Mouse (Mus musculus) layer of hippocampus, adult 18-20 months (tissue): ENCODE results near the gene Pin4. TPM values are rescaled to one million over a fixed set of nuclear protein-coding genes. Genes with fewer than 3 reads are reported as not detected.

Experiments used
- DNase-seq, 2 experiments: peaks; one replicate each; pipeline ENCODE4 v3.0.0; 2022; ENCODE audit warnings: low spot score in 2 of 2
- total RNA-seq, 2 experiments: library from RNA; stranded (reverse); gene quantifications; 2 replicates each; pipeline ENCODE4 v1.2.3; 2021

The Pin4 gene
- total RNA-seq, 2 experiments from 2014 or later: 27.1 to 28.3 TPM

DNA sequence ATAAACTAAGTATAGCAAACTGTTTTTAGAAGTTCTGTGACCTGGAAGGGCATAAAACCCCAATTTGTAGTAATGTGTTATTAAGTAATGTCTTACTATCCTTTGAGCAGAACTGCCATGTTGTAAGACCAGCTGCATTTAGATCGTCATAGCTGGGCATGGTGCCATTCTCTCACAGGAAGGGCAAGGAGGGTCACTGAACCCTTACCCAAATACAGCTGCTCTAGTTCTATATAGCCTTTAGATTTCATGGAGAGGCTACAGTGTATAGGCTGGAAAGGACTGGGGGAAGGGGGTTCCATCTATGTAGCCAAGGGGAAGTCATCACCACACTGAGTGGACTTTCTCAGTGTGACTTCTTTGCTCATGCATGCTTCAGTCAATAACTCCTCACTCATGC is 21.9 kb downstream of the Pin4 start:
- no peak for DNase-seq

GRCm38 (mm10) chrX:102156618-102157422 is 37.6 kb downstream of the Pin4 start, which contains the start of gene Ercc6l:
Gene Ercc6l, minus strand, starts transcription at chrX:102157091.
- peak; percentile 79 to 87 for DNase-seq

- no peak for DNase-seq
Observed at GRCm38 (mm10) chrX:102157423-102157791, 38.2 kb downstream of the Pin4 start.

DNA sequence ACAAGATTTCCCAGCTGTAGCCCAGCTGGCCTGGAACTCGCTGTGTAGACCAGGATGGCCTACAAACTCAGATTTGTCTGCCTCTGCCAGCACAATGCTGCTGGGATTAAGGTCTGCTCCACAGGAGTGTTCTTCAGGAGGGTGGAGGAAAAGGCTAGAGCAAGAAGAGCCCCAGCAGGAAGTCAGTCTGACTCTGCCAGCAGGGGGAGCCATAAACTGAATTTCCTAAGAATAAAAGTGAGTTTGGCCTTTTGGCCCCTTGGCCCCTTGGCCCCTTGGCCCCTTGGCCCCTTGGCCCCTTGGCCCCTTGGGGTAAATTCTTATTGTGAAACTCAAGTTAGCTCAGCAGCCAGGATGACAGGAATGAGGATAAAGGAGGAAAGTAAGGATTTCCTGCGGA is 40.5 kb downstream of the Pin4 start:
- DNase-seq: peak in 1 of 2 experiments; percentile 12

GRCm38 (mm10) chrX:102160528-102160927 is 41.3 kb downstream of the Pin4 start:
- no peak for DNase-seq

DNA sequence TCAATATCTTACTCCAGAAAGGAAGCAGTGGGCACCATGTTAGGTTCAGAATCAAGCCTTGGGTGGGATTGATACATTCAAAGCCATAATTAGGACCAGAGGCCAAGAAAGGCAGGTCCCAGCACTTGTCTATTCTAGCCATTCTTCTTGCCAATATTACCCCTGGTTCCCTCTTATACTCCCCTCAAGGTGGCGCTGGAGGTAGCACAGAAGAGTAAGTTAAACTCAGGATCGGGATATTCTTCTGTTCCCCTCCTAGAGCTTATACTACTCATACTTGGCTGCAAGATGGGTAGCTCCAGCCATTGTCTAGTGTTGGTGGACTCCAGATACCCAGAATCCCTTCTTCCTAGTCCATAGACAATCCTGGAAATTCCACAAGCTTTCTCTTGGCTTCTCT is 43.8 kb downstream of the Pin4 start:
- DNase-seq: peak in 1 of 2 experiments; percentile 12

DNA sequence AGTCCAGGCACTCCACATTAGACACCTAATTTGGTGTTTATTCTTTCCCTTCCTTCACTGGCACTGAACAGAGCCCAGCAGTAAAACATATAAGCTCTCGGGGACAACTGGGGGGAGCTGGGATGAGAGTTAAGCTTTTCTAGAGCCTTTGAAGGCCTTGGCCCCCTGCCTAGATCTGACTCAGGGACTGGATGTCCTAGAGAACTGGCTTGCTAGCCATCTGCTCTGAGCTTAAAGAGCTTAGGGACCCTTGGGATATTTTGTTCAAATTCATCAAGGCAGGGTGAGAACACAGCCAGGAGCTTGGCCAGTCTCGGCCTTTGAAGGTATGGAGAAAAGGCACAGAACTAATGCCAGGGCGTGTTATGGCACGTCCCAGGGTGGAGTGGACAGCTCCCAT is 44.3 kb downstream of the Pin4 start:
- DNase-seq: no peak

DNA sequence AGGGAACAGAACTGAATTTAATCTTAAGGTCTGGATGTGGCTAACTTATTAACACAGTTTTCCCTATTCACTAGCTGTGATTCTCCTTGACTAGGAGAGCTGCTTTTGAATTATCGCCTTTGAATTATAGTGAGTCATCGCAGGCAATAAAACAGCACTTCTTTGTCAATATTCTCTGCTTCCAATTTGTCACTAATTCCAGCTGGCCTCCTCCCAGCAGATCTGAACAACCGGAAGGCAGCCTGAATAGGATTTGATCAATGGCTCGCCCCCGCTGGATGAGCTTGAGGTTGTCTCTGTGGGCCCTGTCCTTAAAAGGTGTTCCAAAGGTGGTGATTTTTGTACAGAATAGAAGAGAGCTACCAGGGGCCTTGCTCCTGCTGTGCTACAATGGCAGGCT is 47.3 kb downstream of the Pin4 start:
- peak; percentile 16 to 66 for DNase-seq

DNA sequence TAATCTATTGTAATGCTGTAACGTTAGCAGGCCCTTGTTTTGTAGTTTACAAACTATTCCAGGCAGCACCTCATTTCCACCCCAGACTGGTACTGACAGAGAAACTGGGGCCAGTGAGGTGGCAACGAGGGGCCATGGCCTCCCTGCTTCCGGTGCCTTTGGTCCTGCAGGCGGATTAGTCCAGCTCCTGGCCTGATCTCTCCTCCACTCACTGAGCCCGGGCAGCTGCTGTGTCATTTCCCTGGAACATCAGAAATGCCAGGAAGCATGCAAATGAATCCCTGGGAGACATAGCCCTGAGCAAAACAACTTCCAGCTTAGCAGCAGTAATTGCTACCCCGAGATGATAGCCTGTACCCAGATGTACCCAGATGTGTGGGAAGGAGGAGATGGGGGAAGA is 47.7 kb downstream of the Pin4 start:
- DNase-seq: no peak

- no peak for DNase-seq
Observed at GRCm38 (mm10) chrX:102169724-102170123, 50.5 kb downstream of the Pin4 start.

DNA sequence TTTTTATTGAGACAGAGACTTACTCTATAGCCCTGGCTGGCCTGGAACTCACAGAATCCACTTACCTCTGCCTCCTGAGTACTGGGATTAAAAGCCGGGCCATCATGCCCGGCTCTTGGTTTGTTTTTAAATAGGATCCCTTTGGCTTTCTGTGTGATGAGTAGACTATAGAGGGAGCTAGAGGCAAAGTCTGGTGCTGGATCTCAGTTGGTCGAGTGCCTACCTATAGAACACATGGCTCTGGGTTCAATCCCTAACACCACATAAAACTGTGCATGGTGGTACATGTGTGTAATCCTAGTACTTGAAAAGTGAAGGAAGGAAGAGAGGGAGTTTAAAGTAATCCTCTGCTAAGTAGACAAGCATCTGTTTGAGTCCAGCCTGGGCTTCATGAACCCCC is 50.9 kb downstream of the Pin4 start:
- no peak for DNase-seq

- DNase-seq: no peak
Observed at GRCm38 (mm10) chrX:102170900-102171299, 51.7 kb downstream of the Pin4 start.

DNA sequence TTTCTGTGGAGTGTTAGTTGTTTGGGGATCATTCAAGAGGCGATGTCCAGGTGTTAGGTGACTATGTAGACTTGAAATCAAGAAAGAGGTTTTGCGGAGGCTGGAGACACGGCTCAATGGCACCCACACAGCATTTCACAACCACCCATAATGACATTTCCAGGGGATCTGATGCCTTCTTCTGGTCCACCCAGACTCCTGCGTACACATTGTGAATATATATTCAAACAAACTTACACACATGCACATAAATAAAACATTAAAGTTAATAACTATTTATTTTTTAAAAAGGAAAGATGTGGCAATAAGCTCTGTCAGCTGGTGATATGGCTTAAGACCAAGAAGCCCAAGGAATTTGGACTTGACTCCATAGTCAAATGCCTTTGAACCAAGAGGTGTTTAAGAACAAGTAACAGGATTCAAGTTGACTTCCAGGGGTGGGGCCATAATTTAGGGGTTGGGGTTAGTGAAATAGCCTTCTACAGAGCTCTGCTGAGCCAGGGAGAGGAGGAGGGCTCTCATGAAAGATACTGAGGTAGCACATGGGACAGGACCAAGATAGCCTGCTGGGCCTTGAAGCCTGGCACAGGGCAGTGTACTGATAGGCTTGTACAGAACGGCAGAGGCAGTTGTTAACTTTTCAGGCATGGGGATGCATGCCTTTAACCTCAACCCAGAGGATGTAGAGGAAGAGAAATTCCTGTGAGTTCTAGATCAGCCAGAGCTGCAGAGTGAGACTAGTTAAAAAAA is 56.5 kb downstream of the Pin4 start:
- DNase-seq: no peak

Other genes with a start within 250 kb of the Pin4 start
- gene Rtl5, start 48.1 kb upstream of the Pin4 start, total RNA-seq: 10 to 100 TPM in 1 of 2 experiments, 1 to 10 TPM in 1; 7.5 to 10.8 TPM
- under 1 TPM; 0.10 to 0.12 TPM for gene Ercc6l, start 37.6 kb downstream of the Pin4 start, total RNA-seq
- 100 to 1,000 TPM; 433 to 518 TPM for gene Rps4x, start 69.9 kb downstream of the Pin4 start, total RNA-seq
- gene Cited1, start 132.7 kb downstream of the Pin4 start, total RNA-seq: 1 to 10 TPM; 1.5 to 1.8 TPM